Mouse (Mus musculus) ES-Bruce4 (cell line): ENCODE data around the gene Mcl1.

Experiments
- CTCF ChIP-seq: IDR thresholded peaks from one replicate; pipeline ENCODE4 v1.8.1; 2011; ENCODE audit warnings: low read depth, low read length
- EP300 ChIP-seq: IDR thresholded peaks from 2 replicates; pipeline ENCODE4 v1.6.1; 2011; ENCODE audit warnings: low read depth, low read length; ENCODE audit not compliant: insufficient read depth
- POLR2A ChIP-seq: IDR thresholded peaks from one replicate; pipeline ENCODE4 v1.8.1; 2011; ENCODE audit warnings: low read length; ENCODE audit not compliant: insufficient read depth

DNA sequence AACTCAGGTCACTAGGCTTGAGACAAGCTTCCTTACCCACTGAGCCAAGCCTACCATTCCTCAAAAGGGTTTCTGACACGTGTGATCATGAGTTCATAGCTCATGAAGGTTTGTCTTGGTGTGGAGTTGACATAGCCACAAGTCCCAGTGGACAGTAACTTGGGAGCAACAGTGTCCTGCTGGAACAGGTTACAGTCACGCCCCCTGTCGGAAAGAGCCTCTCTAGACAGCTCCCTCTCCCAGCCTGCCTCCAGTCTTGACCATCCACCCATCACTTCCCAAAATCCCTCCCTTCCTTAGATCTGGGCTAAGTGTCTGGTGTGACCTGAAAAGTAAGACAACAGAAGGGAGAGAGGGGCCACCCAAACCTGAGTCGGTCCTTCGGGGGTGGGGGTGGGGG, 24.3 kb downstream of the Mcl1 start:
- no peak for TF ChIP-seq POLR2A
- TF ChIP-seq EP300: no peak
- TF ChIP-seq CTCF: no peak
